Mouse (Mus musculus): Measurements from ENCODE around the gene Olfr987. TPM values are rescaled to one million over a fixed set of nuclear protein-coding genes. Genes with fewer than 3 reads are reported as not detected.
"Not testable (repeated sequence)": the region's sequence is repeated elsewhere in the genome, so short reads cannot be mapped to it uniquely, and the experiment has no call there.

Gene Olfr987
- not detected in 2 replicates for polyA plus RNA-seq (2012; rRNA removed)
- not detected in 2 replicates for polyA plus RNA-seq (2014; fragmentation: Nextera tagmentation; extraction: Ambion mirVana)

- H3K9me3 ChIP-seq (ENCODE audit: control insufficient read depth, low read length); ATAC-seq (ENCODE audit: low FRiP score, low read depth); H3K36me3 ChIP-seq (ENCODE audit: control insufficient read depth, insufficient read depth, low read length); H3K27me3 ChIP-seq (ENCODE audit: control insufficient read depth, insufficient read depth, low read length); H3K4me2 ChIP-seq (replicated peaks; ENCODE audit: low read depth, low read length, severe bottlenecking); DNase-seq (ENCODE audit: low spot score); H3K4me1 ChIP-seq (ENCODE audit: control insufficient read depth, insufficient read depth, low read length); H3K4me3 ChIP-seq (replicated peaks; ENCODE audit: low read length); H3K9ac ChIP-seq (ENCODE audit: low read depth, low read length, severe bottlenecking); H3K27ac ChIP-seq (replicated peaks; ENCODE audit: low read depth, low read length): not testable (repeated sequence)
These were observed at the start of gene Olfr987 for GRCm38 (mm10) chr2:85339215-85339614. TSS of gene Olfr987 (minus strand) at chr2:85339315.

GRCm38 (mm10) chr2:85363127-85363526, 24.0 kb upstream of the Olfr987 start, which contains the start of gene Olfr988:
TSS of gene Olfr988 (minus strand) at chr2:85363227.
- not testable (repeated sequence) for DNase-seq (ENCODE audit: low spot score); H3K27ac ChIP-seq (replicated peaks; ENCODE audit: low read depth, low read length); H3K9me3 ChIP-seq (ENCODE audit: control insufficient read depth, low read length); H3K36me3 ChIP-seq (ENCODE audit: control insufficient read depth, insufficient read depth, low read length); H3K27me3 ChIP-seq (ENCODE audit: control insufficient read depth, insufficient read depth, low read length); H3K4me3 ChIP-seq (replicated peaks; ENCODE audit: low read length); H3K4me1 ChIP-seq (ENCODE audit: control insufficient read depth, insufficient read depth, low read length); H3K4me2 ChIP-seq (replicated peaks; ENCODE audit: low read depth, low read length, severe bottlenecking); H3K9ac ChIP-seq (ENCODE audit: low read depth, low read length, severe bottlenecking); ATAC-seq (ENCODE audit: low FRiP score, low read depth)

- Histone ChIP-seq H3K4me3 (replicated peaks; ENCODE audit: low read length) (no peak overlapping the region), H3K27me3 (ENCODE audit: control insufficient read depth, insufficient read depth, low read length) (no peaks in the 10 kb centered on the region), H3K9ac (ENCODE audit: low read depth, low read length, severe bottlenecking) (no peak overlapping the region), H3K9me3 (ENCODE audit: control insufficient read depth, low read length) (no peaks in the 10 kb centered on the region), H3K4me2 (replicated peaks; ENCODE audit: low read depth, low read length, severe bottlenecking) (no peak overlapping the region), H3K27ac (replicated peaks; ENCODE audit: low read depth, low read length) (no peak overlapping the region), H3K36me3 (ENCODE audit: control insufficient read depth, insufficient read depth, low read length) (no peaks in the 10 kb centered on the region), H3K4me1 (ENCODE audit: control insufficient read depth, insufficient read depth, low read length) (no peaks in the 10 kb centered on the region)
- DNase-seq (ENCODE audit: low spot score) (no peak), ATAC-seq (ENCODE audit: low FRiP score, low read depth) (no peak)
- 73% methylated on average over 7 of the region's 7 CpGs for WGBS
- no peak for TF ChIP-seq POLR2A (IDR thresholded peaks at IDR 0.05; ENCODE audit: borderline replicate concordance, extremely low read depth, insufficient read depth, insufficient read length)
These were observed 857 bp upstream of the Olfr987 start for GRCm38 (mm10) chr2:85339972-85340371.

GRCm38 (mm10) chr2:85319106-85319505, 20.0 kb downstream of the Olfr987 start:
- Histone ChIP-seq H3K4me3 (replicated peaks; ENCODE audit: low read length) (no peak overlapping the region), H3K9me3 (ENCODE audit: control insufficient read depth, low read length) (no peaks in the 10 kb centered on the region), H3K4me1 (ENCODE audit: control insufficient read depth, insufficient read depth, low read length) (peaks cover 3% of the 10 kb centered on the region; the same call in 1 of the 2 replicates), H3K9ac (ENCODE audit: low read depth, low read length, severe bottlenecking) (no peak overlapping the region), H3K27me3 (ENCODE audit: control insufficient read depth, insufficient read depth, low read length) (no peaks in the 10 kb centered on the region), H3K4me2 (replicated peaks; ENCODE audit: low read depth, low read length, severe bottlenecking) (no peak overlapping the region), H3K27ac (replicated peaks; ENCODE audit: low read depth, low read length) (peak overlapping the region; percentile 53; the same call in 1 of the 2 replicates), H3K36me3 (ENCODE audit: control insufficient read depth, insufficient read depth, low read length) (no peaks in the 10 kb centered on the region)
- DNase-seq (ENCODE audit: low spot score) (peak; percentile 2), ATAC-seq (ENCODE audit: low FRiP score, low read depth) (peak; percentile 50; the same call in 1 of the 2 replicates)
- 18% methylated on average over 1 of the region's 1 CpGs for WGBS
- TF ChIP-seq POLR2A (IDR thresholded peaks at IDR 0.05; ENCODE audit: borderline replicate concordance, extremely low read depth, insufficient read depth, insufficient read length), result no peak

GRCm38 (mm10) chr2:85285406-85285805, 53.7 kb downstream of the Olfr987 start:
- Histone ChIP-seq H3K9ac (ENCODE audit: low read depth, low read length, severe bottlenecking) (no peak overlapping the region), H3K36me3 (ENCODE audit: control insufficient read depth, insufficient read depth, low read length) (no peaks in the 10 kb centered on the region)
- ATAC-seq (ENCODE audit: low FRiP score, low read depth), result no peak

GRCm38 (mm10) chr2:85284626-85285025, 54.5 kb downstream of the Olfr987 start:
- H3K9me3 ChIP-seq (ENCODE audit: control insufficient read depth, low read length), result no peaks in the 10 kb centered on the region
- H3K4me2 ChIP-seq (replicated peaks; ENCODE audit: low read depth, low read length, severe bottlenecking), result no peak overlapping the region
- H3K36me3 ChIP-seq (ENCODE audit: control insufficient read depth, insufficient read depth, low read length), result no peaks in the 10 kb centered on the region
- 37% methylated on average over 6 of the region's 6 CpGs for WGBS
- no peak for DNase-seq (ENCODE audit: low spot score)
- H3K4me1 ChIP-seq (ENCODE audit: control insufficient read depth, insufficient read depth, low read length), result no peaks in the 10 kb centered on the region
- no peak overlapping the region for H3K4me3 ChIP-seq (replicated peaks; ENCODE audit: low read length)
- no peak for TF ChIP-seq POLR2A (IDR thresholded peaks at IDR 0.05; ENCODE audit: borderline replicate concordance, extremely low read depth, insufficient read depth, insufficient read length)
- H3K9ac ChIP-seq (ENCODE audit: low read depth, low read length, severe bottlenecking), result no peak overlapping the region
- H3K27me3 ChIP-seq (ENCODE audit: control insufficient read depth, insufficient read depth, low read length), result no peaks in the 10 kb centered on the region
- no peak for ATAC-seq (ENCODE audit: low FRiP score, low read depth)
- H3K27ac ChIP-seq (replicated peaks; ENCODE audit: low read depth, low read length), result no peak overlapping the region

More at GRCm38 (mm10) chr2:85285406-85285805, 53.7 kb downstream of the Olfr987 start:
- WGBS, result 60% methylated on average over 1 of the region's 1 CpGs
- TF ChIP-seq POLR2A (IDR thresholded peaks at IDR 0.05; ENCODE audit: borderline replicate concordance, extremely low read depth, insufficient read depth, insufficient read length), result no peak
- DNase-seq (ENCODE audit: low spot score), result no peak
- Histone ChIP-seq H3K4me3 (replicated peaks; ENCODE audit: low read length) (no peak overlapping the region), H3K4me1 (ENCODE audit: control insufficient read depth, insufficient read depth, low read length) (no peaks in the 10 kb centered on the region), H3K27me3 (ENCODE audit: control insufficient read depth, insufficient read depth, low read length) (no peaks in the 10 kb centered on the region), H3K9me3 (ENCODE audit: control insufficient read depth, low read length) (no peaks in the 10 kb centered on the region), H3K27ac (replicated peaks; ENCODE audit: low read depth, low read length) (no peak overlapping the region), H3K4me2 (replicated peaks; ENCODE audit: low read depth, low read length, severe bottlenecking) (no peak overlapping the region)

Measured in limb, embryonic 14.5 days (tissue).